Mouse (Mus musculus): ENCODE results near the gene Tmem151b.
A peak's percentile ranks its signal among the peaks of the same experiment; 100 is the strongest.

The Tmem151b gene

GRCm38 (mm10) chr17:45549617-45550181 is at the start of gene Tmem151b:
Tmem151b (minus strand) TSS chr17:45549677.
- DNase-seq (ENCODE audit: low spot score in 2 of 2), result no peak

GRCm38 (mm10) chr17:45598891-45599290 is 49.4 kb upstream of the Tmem151b start:
- no peak for DNase-seq (ENCODE audit: low spot score in 2 of 2)

DNA sequence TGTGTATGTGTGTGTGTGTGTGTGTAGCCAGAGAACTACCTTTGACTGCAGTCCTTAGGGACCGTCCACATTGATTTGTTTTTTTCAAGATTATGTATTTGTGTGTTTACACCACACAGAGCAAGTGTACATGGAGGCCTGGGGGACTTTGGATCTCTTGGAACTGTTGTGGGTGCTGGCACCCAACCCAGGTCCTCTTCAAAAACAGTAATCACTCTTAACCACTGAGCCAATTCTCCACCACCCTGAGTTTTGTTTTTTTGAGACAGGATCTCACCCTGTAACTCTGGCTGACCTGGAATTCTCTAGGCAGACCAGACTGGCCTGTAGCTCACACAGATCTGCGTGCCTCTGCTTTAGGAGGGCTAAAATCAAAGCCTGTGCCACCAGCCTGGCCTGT is 48.9 kb upstream of the Tmem151b start:
- no peak for DNase-seq (ENCODE audit: low spot score in 2 of 2)

GRCm38 (mm10) chr17:45597787-45598186 is 48.3 kb upstream of the Tmem151b start:
- DNase-seq (ENCODE audit: low spot score in 2 of 2), result no peak

DNA sequence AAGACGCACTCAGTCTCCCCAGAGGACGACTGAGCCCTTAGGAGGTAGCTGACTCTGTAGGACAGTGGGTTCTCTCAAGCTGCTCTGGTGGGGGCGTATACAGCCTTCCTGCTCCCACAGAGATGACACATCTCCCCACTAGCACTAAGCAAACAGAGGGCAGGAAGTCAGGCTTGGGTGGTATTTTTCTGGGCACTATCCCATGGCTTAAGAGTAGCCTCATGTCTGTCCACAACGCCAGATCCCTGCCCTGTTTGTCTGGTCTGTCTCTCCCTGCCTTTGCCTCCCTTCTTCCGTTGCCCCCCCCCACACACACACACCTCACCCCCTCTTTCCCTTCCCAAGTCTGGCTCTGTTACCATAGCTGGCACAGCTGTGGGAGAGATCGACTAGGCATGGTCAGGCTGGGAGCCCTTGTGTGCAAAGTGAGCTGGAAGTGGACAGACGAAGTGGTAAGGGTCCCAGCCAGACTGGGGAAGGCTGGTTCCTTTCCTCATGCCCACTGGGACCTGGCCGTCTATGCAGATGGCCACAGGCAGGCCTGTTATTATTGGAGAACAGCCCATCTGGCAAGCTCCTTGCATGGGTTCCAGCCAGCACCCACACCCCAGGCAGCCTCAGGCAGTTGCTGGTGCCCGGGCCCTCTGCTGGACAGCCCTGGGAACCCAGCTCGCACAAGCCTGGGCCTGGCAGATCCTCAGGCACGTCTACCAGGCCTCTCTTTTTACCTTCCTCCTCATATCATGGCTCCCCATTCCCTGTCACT is 47.3 kb upstream of the Tmem151b start:
- DNase-seq (ENCODE audit: low spot score in 2 of 2), result peak; percentile 62 to 86

GRCm38 (mm10) chr17:45595736-45596390 is 46.4 kb upstream of the Tmem151b start:
- peak in 1 of 2 experiments; percentile 46 for DNase-seq (ENCODE audit: low spot score in 2 of 2)

DNA sequence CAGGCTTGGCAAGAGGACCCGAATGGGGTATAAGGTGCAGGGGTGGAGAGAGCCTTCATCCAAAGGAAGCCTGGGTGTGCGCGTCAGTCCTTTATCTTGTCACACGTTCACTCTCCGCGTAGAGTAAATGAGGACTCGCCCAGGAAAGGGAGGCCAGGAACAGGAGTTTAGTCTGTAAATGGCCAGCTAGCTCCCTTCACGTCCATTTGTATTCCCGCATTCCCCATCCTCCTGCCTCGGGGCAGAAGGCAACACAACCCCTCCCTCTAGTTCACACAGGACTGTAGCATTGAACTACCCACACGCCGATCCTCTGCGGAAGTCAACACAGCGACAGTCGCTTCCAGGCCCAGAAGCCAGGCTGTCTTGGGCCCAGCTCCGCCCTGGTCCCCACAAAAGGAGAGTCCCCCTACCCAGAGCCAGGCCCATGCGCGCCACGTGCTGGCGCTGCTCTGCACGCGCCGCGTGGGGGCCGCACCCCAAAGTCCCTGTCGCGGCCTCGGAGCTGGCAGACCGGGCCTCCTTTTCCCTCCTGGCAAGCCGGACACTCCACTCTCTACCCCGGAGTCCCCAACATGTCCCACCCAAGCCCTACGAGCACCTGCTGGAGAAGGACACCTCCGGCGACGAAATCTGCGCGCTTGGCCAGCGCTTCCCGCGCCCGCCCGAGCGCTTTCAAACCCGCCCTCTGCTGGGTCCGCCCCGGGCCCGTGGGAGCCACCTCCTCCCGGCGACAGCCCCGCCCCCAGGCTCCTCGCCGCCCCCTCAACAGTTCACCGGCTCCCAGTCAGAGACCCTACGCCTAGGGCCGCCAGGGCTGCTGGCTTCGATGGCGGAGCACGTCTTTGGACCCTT is 45.6 kb upstream of the Tmem151b start:
- DNase-seq (ENCODE audit: low spot score in 2 of 2), result peak; percentile 76 to 87

- DNase-seq (ENCODE audit: low spot score in 2 of 2), result peak in 1 of 2 experiments; percentile 16
Observed at GRCm38 (mm10) chr17:45594195-45594594, 44.7 kb upstream of the Tmem151b start.

DNA sequence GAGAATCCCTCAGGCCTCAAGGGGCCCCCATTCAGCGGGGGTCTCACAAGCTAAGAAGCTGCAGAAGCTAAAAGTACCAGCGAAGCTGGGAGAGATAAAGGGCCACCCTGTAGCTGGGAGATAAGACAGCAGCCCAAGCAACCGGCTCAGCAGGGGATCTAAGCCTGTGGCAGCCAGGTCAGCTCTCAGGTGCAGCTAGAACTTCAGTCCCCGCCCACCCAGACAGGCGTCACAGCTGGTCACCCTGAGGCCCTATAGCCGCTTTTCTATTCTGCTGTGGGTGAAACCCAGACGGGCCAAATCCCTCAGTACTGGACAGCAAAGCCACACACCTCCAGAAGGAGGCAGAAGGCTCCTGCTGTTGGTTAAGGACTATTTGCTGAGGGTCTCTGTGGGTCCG is 44.0 kb upstream of the Tmem151b start:
- DNase-seq (ENCODE audit: low spot score in 2 of 2), result peak; percentile 69 to 77

DNA sequence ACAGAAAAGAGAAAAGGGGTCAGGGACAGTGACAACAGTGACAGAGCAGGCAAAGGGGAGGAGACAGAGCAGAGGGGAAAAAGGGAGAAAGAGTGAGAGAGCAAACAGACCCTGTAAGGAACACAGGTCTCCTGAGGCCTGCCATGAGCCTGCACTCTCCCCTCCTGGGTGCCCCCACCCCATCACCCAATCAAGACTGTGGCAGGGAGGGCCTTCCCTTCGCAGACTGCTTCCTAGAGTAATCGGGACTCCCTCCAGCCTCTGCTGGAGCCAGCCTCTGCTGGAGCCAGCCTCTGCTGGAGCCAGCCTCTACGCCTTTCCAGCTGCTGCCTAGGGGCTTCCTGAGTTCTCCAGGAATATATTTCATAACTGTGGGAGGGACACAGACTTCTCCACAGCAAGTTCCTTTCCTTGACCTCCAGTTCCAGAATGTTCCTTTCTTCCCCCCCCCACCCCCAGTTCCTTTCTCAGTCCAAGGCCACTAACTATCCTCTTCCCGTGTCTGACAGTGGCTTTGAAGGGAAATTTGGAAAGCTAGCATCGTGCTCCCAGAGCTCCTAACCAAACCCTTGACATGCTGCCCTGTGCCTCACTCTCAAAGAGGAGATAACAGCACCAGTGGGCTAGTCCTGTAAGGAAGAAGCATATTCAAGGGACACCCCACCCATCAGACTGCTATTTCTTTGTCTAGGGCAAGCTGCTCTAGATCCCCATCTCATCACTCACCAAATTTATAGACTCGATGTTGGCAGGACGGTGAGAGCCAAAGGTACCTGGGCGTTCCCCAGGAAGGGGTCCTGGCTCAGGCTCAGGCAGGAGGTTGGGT is 43.3 kb upstream of the Tmem151b start:
- DNase-seq (ENCODE audit: low spot score in 2 of 2), result peak in 1 of 2 experiments; percentile 31

DNA sequence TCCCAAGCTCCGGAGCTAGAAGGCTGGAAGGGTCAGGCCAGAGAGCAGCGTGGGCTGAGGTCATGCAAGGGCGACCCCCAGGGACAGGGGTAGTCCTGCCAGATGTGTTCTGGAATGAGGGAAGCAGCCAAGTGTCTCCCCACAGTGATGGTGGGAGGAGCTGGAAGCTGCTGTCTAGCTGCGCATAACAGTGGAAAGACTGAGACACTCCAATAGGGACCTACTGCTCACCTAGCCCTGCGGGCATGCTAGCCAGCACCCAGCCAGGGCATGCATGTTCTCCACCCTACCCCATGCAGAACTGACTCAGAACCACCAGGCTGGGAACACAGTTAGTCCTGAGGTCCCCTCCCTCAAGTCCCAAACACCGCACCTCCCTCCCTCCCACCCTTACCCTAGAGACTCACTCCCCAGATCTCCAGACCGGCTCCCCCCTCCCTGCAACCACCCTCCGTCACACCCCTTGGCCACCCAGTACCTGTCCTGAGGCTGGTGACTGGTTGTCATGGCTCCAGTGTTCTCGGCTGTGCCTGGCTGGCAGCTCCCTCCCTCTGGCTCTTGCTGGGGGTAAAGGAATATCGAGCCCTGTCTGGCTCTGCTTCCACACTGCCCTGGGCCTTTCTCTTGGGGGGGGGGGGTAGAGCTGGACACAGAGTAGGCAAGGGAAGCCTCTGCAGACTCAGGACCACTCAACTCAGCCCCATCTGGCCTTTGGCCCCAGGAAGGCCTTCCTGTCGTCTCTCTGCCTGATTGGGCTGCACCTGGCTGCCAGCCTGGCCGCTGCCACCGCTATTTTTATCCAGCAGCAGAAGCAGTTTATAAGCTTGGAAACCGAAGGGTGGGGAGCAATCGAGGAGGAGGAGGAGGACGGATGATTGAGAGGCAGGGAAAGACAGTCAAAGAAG is 42.5 kb upstream of the Tmem151b start:
- peak in 1 of 2 experiments; percentile 21 for DNase-seq (ENCODE audit: low spot score in 2 of 2)

DNA sequence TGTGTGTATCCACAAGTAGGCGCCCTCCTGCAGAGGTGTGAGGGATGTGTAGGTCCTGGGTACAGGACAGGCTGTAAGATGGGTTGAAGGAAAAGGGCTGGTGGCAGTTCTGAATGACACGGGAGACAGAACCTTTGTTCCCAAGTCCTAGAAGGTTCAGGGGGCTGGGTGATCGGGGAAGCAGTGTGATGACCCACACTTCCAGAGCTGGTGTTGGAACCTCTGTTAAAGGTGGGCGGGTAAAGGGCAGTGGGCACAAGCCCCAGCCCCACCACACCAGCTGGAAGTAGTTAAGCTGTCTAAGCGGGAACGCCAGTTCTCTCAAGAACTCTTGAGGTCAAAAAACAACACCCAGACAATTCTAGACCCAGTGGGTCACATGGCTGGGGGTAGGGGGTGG is 40.9 kb upstream of the Tmem151b start:
- peak in 1 of 2 experiments; percentile 10 for DNase-seq (ENCODE audit: low spot score in 2 of 2)

DNA sequence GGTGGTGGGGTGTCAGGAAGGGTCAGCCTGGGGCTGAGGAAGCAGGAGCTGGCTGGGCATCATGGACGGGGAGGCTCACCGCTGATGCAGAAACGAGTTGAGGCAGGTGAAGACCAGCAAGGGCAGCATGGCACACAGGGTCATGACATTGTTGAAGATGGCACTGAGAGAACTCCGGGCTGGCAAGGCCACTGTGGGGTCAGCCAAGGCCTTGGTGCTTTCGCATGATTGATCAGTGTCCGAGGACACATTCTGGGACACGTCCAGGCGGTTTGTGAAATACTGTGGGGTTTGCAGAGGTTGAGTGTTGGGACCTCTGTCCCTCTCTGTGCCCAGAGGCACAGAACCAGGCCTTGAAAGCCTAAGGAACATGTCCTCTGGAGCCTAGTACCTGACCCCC is 40.4 kb upstream of the Tmem151b start:
- no peak for DNase-seq (ENCODE audit: low spot score in 2 of 2)

DNA sequence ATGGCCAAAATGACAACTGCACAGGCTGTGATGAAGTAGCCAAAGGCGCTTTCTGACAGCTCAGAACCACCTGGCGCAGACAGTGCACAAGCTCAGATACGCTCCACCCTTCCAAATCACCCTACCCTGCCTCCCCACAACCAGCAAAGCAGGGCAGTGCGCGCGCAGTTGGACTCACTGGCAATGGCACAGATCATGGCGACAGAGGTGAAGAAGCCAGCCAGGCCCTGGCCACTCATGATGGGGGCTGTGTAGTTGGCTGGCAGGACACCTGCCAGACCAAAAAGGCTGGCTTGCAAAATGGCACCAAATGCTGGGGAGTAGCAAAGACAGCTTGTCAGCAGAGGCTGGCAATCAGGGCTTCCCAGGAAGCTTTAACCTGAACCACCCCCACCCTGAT is 39.8 kb upstream of the Tmem151b start:
- no peak for DNase-seq (ENCODE audit: low spot score in 2 of 2)

GRCm38 (mm10) chr17:45588370-45588769 is 38.9 kb upstream of the Tmem151b start:
- DNase-seq (ENCODE audit: low spot score in 2 of 2), result no peak

DNA sequence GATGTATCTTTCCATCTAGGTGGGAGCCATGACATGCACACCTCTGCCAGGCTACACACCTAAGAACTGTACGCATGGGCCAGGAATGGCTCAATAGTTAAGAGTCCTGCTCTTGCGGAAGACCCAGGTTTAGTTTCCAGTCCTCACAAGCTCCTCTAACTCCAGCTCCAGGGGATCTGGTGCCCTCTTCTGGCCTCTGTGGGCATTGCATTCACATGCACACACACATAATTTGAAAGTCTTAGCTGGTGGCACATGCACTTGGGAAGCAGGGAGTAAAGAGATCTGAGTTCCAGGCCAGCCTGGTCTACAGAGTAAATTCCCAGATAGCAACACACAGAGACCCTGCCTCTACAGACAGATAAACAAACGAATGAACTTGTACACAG is 37.0 kb upstream of the Tmem151b start:
- DNase-seq (ENCODE audit: low spot score in 2 of 2), result peak in 1 of 2 experiments; percentile 67

DNA sequence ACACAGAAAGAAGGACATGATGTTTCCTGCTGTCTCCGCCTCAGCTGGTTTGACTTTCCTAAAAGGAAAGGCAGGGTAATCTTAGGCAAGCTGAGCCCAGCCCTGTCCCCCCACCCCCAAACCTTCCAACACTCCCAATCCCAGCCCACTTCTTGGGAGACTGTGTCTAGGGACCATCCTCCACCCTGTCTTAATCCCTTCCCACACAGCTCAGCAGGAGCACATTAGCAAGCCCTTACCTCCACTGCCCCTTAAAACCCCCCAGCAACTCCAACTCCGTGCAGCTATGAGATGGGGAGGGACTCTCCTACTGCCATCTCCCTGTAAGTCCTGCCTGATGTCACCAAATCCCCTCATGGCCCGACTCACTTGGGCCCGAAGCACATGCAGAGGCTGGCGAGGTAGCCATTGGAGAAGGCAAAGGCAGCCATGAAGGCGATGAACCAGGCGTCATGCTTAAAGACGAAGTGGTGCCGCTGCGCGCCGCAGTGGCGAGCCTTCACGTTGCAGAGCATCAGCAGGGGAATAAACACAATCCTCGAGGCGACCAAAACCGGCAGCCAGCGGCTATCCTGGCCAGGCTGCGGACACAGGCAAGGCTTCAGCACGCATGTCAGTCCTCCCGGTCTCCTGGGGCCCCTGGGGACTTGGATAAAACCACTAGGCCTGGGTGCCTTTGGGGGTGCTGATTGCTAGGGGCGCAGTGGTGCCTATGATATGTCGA is 36.4 kb upstream of the Tmem151b start:
- no peak for DNase-seq (ENCODE audit: low spot score in 2 of 2)

DNA sequence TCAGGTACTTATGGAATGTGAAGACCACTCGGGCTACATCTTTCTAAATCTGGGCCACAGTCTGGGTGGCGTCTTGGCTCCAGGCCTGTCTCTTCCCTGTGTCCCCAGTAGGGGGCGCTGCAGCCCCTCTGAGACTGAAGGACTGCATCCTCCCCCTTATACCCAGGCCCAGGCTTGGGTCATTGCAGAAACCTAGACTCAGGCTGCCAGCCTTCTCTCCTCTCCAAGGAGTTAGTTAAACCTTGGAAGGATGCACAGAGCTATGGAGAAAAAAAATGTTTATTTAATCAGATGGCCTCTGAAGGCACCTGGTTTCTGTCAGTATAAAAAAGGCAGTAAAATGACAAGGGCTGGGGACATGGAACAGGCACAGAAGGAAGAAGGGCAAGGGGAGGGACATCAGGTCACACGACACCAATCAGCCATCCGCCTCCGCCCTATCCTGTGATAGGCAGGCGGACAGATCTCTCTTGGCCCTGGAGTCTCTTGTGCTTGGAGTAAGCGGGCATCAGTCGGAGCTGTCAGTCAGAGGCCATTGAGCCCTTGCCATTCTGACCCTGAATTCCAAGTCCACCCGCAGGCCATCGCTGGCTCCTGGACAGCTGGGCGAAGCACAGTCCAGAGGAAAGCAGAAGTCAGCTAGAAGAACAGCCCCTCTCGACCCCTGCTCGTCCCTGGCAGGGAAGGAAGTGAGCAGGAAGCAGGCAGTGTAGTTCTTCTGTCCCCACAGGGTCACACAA is 35.6 kb upstream of the Tmem151b start:
- DNase-seq (ENCODE audit: low spot score in 2 of 2), result peak; percentile 61 to 81
